Mouse (Mus musculus): ENCODE results near the gene Rhoa. TPM values are rescaled to one million over a fixed set of nuclear protein-coding genes. Genes with fewer than 3 reads are reported as not detected.

Gene Rhoa
- polyA plus RNA-seq, 1 experiment from 2014 or later = 278 TPM

- Histone ChIP-seq H3K4me1 (ENCODE audit: control insufficient read depth, insufficient read depth, low read length) (peaks cover 14% of the 10 kb centered on the region), H3K27ac (ENCODE audit: low read depth, low read length) (peak overlapping the region; percentile 77; the same call in 1 of the 2 replicates), H3K4me2 (no peak overlapping the region), H3K4me3 (ENCODE audit: low read depth, low read length) (no peak overlapping the region), H3K27me3 (ENCODE audit: control insufficient read depth, insufficient read depth, low read length) (no peaks in the 10 kb centered on the region), H3K9me3 (ENCODE audit: control insufficient read depth, low read length) (no peaks in the 10 kb centered on the region), H3K36me3 (ENCODE audit: control insufficient read depth, insufficient read depth, low read length) (peaks cover 4% of the 10 kb centered on the region; the same call in 1 of the 2 replicates), H3K9ac (ENCODE audit: low read length) (no peak overlapping the region)
- 70% methylated on average over 10 of the region's 10 CpGs for WGBS
- DNase-seq (ENCODE audit: low spot score, missing footprints) (no peak), ATAC-seq (ENCODE audit: low FRiP score) (no peak)
Measured at GRCm38 (mm10) chr9:108337848-108338550, 32.1 kb downstream of the Rhoa start.

- Histone ChIP-seq H3K4me1 (ENCODE audit: control insufficient read depth, insufficient read depth, low read length) (peaks cover 14% of the 10 kb centered on the region), H3K9me3 (ENCODE audit: control insufficient read depth, low read length) (no peaks in the 10 kb centered on the region), H3K27me3 (ENCODE audit: control insufficient read depth, insufficient read depth, low read length) (no peaks in the 10 kb centered on the region), H3K9ac (ENCODE audit: low read length) (peak overlapping the region; percentile 93), H3K27ac (ENCODE audit: low read depth, low read length) (peak overlapping the region; percentile 77), H3K36me3 (ENCODE audit: control insufficient read depth, insufficient read depth, low read length) (peaks cover 4% of the 10 kb centered on the region; the same call in 1 of the 2 replicates), H3K4me2 (peak overlapping the region; percentile 80), H3K4me3 (ENCODE audit: low read depth, low read length) (peak overlapping the region; percentile 82)
- peak; percentile 95 for DNase-seq (ENCODE audit: low spot score, missing footprints)
- ATAC-seq (ENCODE audit: low FRiP score) = 0 out of 2 replicates have a peak, but pooled peaks have one; percentile 26
- 38% methylated on average over 6 of the region's 6 CpGs for WGBS
Measured at GRCm38 (mm10) chr9:108338551-108338885, 32.6 kb downstream of the Rhoa start.

GRCm38 (mm10) chr9:108338886-108339781, 33.2 kb downstream of the Rhoa start, which contains the start of gene Gpx1:
TSS of gene Gpx1 (plus strand) at chr9:108338903.
- Histone ChIP-seq H3K4me2 (peak within 1 kb of the TSS; percentile 80), H3K9me3 (ENCODE audit: control insufficient read depth, low read length) (no peaks in the 10 kb centered on the region), H3K27ac (ENCODE audit: low read depth, low read length) (peak within 1 kb of the TSS; percentile 77), H3K4me1 (ENCODE audit: control insufficient read depth, insufficient read depth, low read length) (peaks cover 14% of the 10 kb centered on the region), H3K9ac (ENCODE audit: low read length) (peak within 1 kb of the TSS; percentile 93), H3K4me3 (ENCODE audit: low read depth, low read length) (peak within 1 kb of the TSS; percentile 82), H3K36me3 (ENCODE audit: control insufficient read depth, insufficient read depth, low read length) (peaks cover 4% of the 10 kb centered on the region; the same call in 1 of the 2 replicates), H3K27me3 (ENCODE audit: control insufficient read depth, insufficient read depth, low read length) (no peaks in the 10 kb centered on the region)
- DNase-seq (ENCODE audit: low spot score, missing footprints) (peak; percentile 98), ATAC-seq (ENCODE audit: low FRiP score) (peak; percentile 97)
- WGBS = under 1% methylated on average over 49 of the region's 49 CpGs

DNA sequence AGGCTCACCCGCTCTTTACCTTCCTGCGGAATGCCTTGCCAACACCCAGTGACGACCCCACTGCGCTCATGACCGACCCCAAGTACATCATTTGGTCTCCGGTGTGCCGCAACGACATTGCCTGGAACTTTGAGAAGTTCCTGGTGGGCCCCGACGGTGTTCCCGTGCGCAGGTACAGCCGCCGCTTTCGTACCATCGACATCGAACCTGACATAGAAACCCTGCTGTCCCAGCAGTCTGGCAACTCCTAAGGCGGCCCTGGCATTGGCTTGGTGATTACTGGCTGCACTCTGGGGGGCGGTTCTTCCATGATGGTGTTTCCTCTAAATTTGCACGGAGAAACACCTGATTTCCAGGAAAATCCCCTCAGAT, 33.9 kb downstream of the Rhoa start:
- no peak for DNase-seq (ENCODE audit: low spot score, missing footprints)
- H3K9me3 ChIP-seq (ENCODE audit: control insufficient read depth, low read length) = no peaks in the 10 kb centered on the region
- peaks cover 14% of the 10 kb centered on the region for H3K4me1 ChIP-seq (ENCODE audit: control insufficient read depth, insufficient read depth, low read length)
- 0 out of 2 replicates have a peak overlapping the region, but pooled peaks have one; percentile 5 for H3K27ac ChIP-seq (ENCODE audit: low read depth, low read length)
- 20% methylated on average over 20 of the region's 20 CpGs for WGBS
- no peaks in the 10 kb centered on the region for H3K27me3 ChIP-seq (ENCODE audit: control insufficient read depth, insufficient read depth, low read length)
- H3K9ac ChIP-seq (ENCODE audit: low read length) = peak overlapping the region; percentile 93
- H3K4me3 ChIP-seq (ENCODE audit: low read depth, low read length) = peak overlapping the region; percentile 82
- peak overlapping the region; percentile 80 for H3K4me2 ChIP-seq
- no peak for ATAC-seq (ENCODE audit: low FRiP score)
- no peaks in the 10 kb centered on the region for H3K36me3 ChIP-seq (ENCODE audit: control insufficient read depth, insufficient read depth, low read length)

DNA sequence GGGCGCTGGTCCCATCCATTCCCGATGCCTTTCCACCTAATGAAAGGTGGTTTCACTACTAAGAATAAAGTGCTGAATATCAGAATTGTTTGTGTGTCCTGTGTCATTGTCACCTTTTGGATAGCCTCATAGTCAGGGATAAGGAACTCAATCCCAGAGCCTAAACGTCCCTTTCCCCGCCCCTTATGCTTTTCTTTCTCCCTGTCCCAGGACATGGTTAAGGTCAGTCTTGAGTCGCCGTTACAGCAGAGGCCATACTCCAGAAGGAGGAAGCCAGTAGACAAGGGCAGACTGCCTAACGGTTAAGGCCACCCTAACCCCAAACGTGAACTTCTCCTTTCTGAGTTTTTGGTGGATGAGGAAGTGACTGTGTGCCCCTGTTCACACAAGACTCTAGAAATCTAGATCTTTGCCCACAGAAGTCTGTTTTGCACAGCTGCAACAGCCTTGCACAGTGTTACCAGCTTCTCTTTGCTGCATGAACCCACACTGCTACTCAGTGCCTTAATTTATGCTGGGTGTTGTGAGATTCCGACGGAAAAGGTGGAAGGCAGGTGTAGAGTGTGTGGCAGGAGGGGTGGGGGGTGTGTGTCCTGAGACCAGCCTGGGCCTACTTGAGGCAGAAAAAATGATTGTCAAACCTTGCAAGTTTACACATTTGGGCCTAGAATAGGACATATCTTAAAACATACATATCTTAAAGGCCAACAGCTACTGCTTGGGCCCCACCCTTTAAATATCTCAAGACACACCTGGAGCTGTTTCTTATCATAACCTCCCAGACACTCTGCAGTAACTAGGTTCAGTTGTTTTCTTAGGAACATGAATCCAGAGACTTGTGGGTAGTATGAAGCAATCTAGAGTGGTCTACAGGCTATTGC, 34.6 kb downstream of the Rhoa start:
- Histone ChIP-seq H3K9me3 (ENCODE audit: control insufficient read depth, low read length) (no peaks in the 10 kb centered on the region), H3K27me3 (ENCODE audit: control insufficient read depth, insufficient read depth, low read length) (no peaks in the 10 kb centered on the region), H3K36me3 (ENCODE audit: control insufficient read depth, insufficient read depth, low read length) (no peaks in the 10 kb centered on the region), H3K4me2 (peak overlapping the region; percentile 80), H3K4me1 (ENCODE audit: control insufficient read depth, insufficient read depth, low read length) (peaks cover 14% of the 10 kb centered on the region), H3K9ac (ENCODE audit: low read length) (peak overlapping the region; percentile 93), H3K27ac (ENCODE audit: low read depth, low read length) (no peak overlapping the region), H3K4me3 (ENCODE audit: low read depth, low read length) (peak overlapping the region; percentile 82)
- ATAC-seq (ENCODE audit: low FRiP score) (no peak), DNase-seq (ENCODE audit: low spot score, missing footprints) (no peak)
- 66% methylated on average over 10 of the region's 10 CpGs for WGBS

DNA sequence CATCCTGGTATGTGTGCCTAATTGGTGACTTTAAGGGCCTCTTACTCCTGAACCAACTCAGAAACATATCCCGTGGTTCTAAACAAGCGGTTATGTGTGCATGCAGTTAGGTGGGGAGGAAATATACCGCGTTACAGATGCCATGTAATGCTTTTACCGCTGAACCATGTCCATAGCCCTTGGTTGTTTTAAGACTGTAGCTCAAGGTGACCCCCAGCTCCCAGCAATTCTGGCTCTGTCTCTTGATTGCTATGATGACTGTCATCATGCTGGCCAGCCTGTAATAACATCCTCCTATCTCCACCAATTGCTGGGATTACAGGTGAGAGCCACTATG, 35.2 kb downstream of the Rhoa start:
- Histone ChIP-seq H3K4me3 (ENCODE audit: low read depth, low read length) (no peak overlapping the region), H3K36me3 (ENCODE audit: control insufficient read depth, insufficient read depth, low read length) (no peaks in the 10 kb centered on the region), H3K9ac (ENCODE audit: low read length) (no peak overlapping the region), H3K4me1 (ENCODE audit: control insufficient read depth, insufficient read depth, low read length) (peaks cover 14% of the 10 kb centered on the region), H3K4me2 (no peak overlapping the region), H3K27me3 (ENCODE audit: control insufficient read depth, insufficient read depth, low read length) (no peaks in the 10 kb centered on the region), H3K9me3 (ENCODE audit: control insufficient read depth, low read length) (no peaks in the 10 kb centered on the region), H3K27ac (ENCODE audit: low read depth, low read length) (no peak overlapping the region)
- 88% methylated on average over 5 of the region's 5 CpGs for WGBS
- ATAC-seq (ENCODE audit: low FRiP score) = no peak
- DNase-seq (ENCODE audit: low spot score, missing footprints) = no peak

DNA sequence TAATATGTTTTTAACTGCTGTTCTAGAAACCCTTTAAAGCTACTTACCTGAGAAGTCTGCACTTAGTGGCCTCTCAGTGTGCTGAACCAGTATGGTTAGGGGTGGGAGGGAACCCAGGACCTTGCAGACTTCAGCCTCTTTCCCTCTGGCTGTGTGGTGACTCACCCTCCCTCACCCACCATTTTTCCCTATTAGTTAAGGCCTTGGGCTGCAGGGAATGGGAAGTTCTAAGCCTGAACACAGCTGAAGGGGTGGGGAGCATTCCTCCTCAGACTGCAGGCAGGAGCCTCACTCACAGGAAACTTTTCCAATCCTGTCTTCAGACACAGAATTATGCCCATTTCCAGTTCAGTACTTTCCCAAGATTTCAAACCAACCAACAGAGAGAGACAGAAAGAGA, 35.9 kb downstream of the Rhoa start:
- no peak for DNase-seq (ENCODE audit: low spot score, missing footprints)
- no peak overlapping the region for H3K27ac ChIP-seq (ENCODE audit: low read depth, low read length)
- ATAC-seq (ENCODE audit: low FRiP score) = no peak
- H3K36me3 ChIP-seq (ENCODE audit: control insufficient read depth, insufficient read depth, low read length) = no peaks in the 10 kb centered on the region
- no peaks in the 10 kb centered on the region for H3K9me3 ChIP-seq (ENCODE audit: control insufficient read depth, low read length)
- peaks cover 16% of the 10 kb centered on the region for H3K4me1 ChIP-seq (ENCODE audit: control insufficient read depth, insufficient read depth, low read length)
- no peak overlapping the region for H3K4me3 ChIP-seq (ENCODE audit: low read depth, low read length)
- no peak overlapping the region for H3K4me2 ChIP-seq
- H3K9ac ChIP-seq (ENCODE audit: low read length) = 0 out of 2 replicates have a peak overlapping the region, but pooled peaks have one; percentile 16
- no peaks in the 10 kb centered on the region for H3K27me3 ChIP-seq (ENCODE audit: control insufficient read depth, insufficient read depth, low read length)

GRCm38 (mm10) chr9:108342301-108342831, 36.4 kb downstream of the Rhoa start:
- Histone ChIP-seq H3K36me3 (ENCODE audit: control insufficient read depth, insufficient read depth, low read length) (no peaks in the 10 kb centered on the region), H3K9ac (ENCODE audit: low read length) (no peak overlapping the region), H3K9me3 (ENCODE audit: control insufficient read depth, low read length) (no peaks in the 10 kb centered on the region), H3K27ac (ENCODE audit: low read depth, low read length) (no peak overlapping the region), H3K4me1 (ENCODE audit: control insufficient read depth, insufficient read depth, low read length) (peaks cover 16% of the 10 kb centered on the region), H3K27me3 (ENCODE audit: control insufficient read depth, insufficient read depth, low read length) (no peaks in the 10 kb centered on the region), H3K4me2 (no peak overlapping the region), H3K4me3 (ENCODE audit: low read depth, low read length) (no peak overlapping the region)
- ATAC-seq (ENCODE audit: low FRiP score) (no peak), DNase-seq (ENCODE audit: low spot score, missing footprints) (no peak)
- 59% methylated on average over 5 of the region's 5 CpGs for WGBS
